Mouse (Mus musculus) myocyte (in vitro differentiated cells): Measurements from ENCODE around the gene Exoc3l. TPM values are rescaled to one million over a fixed set of nuclear protein-coding genes. Genes with fewer than 3 reads are reported as not detected.

Experiments
- H3K27me3 ChIP-seq: one replicate; pipeline ENCODE4 v1.6.1; 2011; ENCODE audit not compliant: control insufficient read depth, insufficient read depth, insufficient read length
- H3K36me3 ChIP-seq: one replicate; pipeline ENCODE4 v1.6.1; 2011; ENCODE audit not compliant: control insufficient read depth, insufficient read depth
- H3K4me2 ChIP-seq: one replicate; pipeline ENCODE4 v1.6.1; 2011; ENCODE audit warnings: low read depth, control low read depth
- H3K4me3 ChIP-seq: one replicate; pipeline ENCODE4 v1.5.1; 2011; ENCODE audit warnings: mild to moderate bottlenecking, control low read depth, moderate library complexity
- H3K79me2 ChIP-seq: one replicate; pipeline ENCODE4 v1.6.1; 2011; ENCODE audit not compliant: control insufficient read depth, insufficient read depth
- H3ac ChIP-seq: one replicate; pipeline ENCODE4 v1.6.1; 2011; ENCODE audit not compliant: control insufficient read depth, insufficient read length
- CEBPB ChIP-seq: IDR thresholded peaks from 2 replicates; pipeline ENCODE4 v1.6.1; 2011; ENCODE audit warnings: mild to moderate bottlenecking, moderate library complexity; ENCODE audit not compliant: poor library complexity, insufficient read depth, severe bottlenecking
- E2F4 ChIP-seq: IDR thresholded peaks from one replicate; pipeline ENCODE4 v1.6.1; 2011; ENCODE audit warnings: mild to moderate bottlenecking, control low read depth, moderate library complexity; ENCODE audit not compliant: insufficient read depth
- MAX ChIP-seq: IDR thresholded peaks from one replicate; pipeline ENCODE4 v1.6.1; 2011; ENCODE audit warnings: low read depth, mild to moderate bottlenecking, control low read depth
- MYOD1 ChIP-seq, 3 experiments: IDR thresholded peaks; one replicate each; pipeline ENCODE4 v1.6.1; 2011; ENCODE audit warnings: control low read depth in 2 of 3, low read depth in 2 of 3, mild to moderate bottlenecking in 2 of 3, moderate library complexity in 1 of 3; ENCODE audit not compliant: insufficient read length in 2 of 3, control insufficient read depth in 1 of 3
- MYOG ChIP-seq, 3 experiments: IDR thresholded peaks; one replicate each; pipeline ENCODE4 v1.6.1; 2011; ENCODE audit warnings: control low read depth in 2 of 3, low read depth in 2 of 3, mild to moderate bottlenecking in 2 of 3; ENCODE audit not compliant: insufficient read length in 2 of 3, control insufficient read depth in 1 of 3, insufficient read depth in 1 of 3
- POLR2A ChIP-seq: IDR thresholded peaks from one replicate; pipeline ENCODE4 v1.6.1; 2011; ENCODE audit warnings: low read depth, mild to moderate bottlenecking, control low read depth, moderate library complexity; ENCODE audit not compliant: insufficient read length
- POLR2AphosphoS2 ChIP-seq: IDR thresholded peaks from one replicate; pipeline ENCODE4 v1.6.1; 2011; ENCODE audit warnings: low read depth, control low read depth; ENCODE audit not compliant: insufficient read length
- REST ChIP-seq: IDR thresholded peaks from one replicate; pipeline ENCODE4 v1.6.1; 2011; ENCODE audit warnings: mild to moderate bottlenecking, control low read depth, moderate library complexity; ENCODE audit not compliant: insufficient read depth, insufficient read length
- SRF ChIP-seq: IDR thresholded peaks from one replicate; pipeline ENCODE4 v1.6.1; 2011; ENCODE audit warnings: low read depth; ENCODE audit not compliant: control insufficient read depth, insufficient read length
- TCF12 ChIP-seq: IDR thresholded peaks from one replicate; pipeline ENCODE4 v1.6.1; 2011; ENCODE audit warnings: mild to moderate bottlenecking, control low read depth; ENCODE audit not compliant: poor library complexity, insufficient read depth, severe bottlenecking
- TCF3 ChIP-seq: IDR thresholded peaks from one replicate; pipeline ENCODE4 v1.6.1; 2011; ENCODE audit warnings: low read depth, control low read depth; ENCODE audit not compliant: insufficient read length
- USF1 ChIP-seq: IDR thresholded peaks from one replicate; pipeline ENCODE4 v1.6.1; 2011; ENCODE audit warnings: low read depth, mild to moderate bottlenecking, control low read depth, moderate library complexity
- polyA plus RNA-seq: library from polyadenylated mRNA; unstranded; fragments of >200 nt; fragmentation: generic; extraction: Trizol; gene quantifications from one replicate; pipeline ENCODE4 v1.2.1, GENCODE M21; 2012; ENCODE audit warnings: missing spikeins

Exoc3l gene
- polyA plus RNA-seq, 1 experiment: 23.4 TPM

GRCm38 (mm10) chr8:105331931-105332330 is 36.0 kb upstream of the Exoc3l start:
- Histone ChIP-seq H3K27me3 (no peaks in the 10 kb centered on the region), H3K4me2 (no peak overlapping the region), H3K36me3 (peaks cover 46% of the 10 kb centered on the region), H3ac (no peak overlapping the region), H3K4me3 (no peak overlapping the region), H3K79me2 (peaks cover 14% of the 10 kb centered on the region)
- no peak for TF ChIP-seq USF1
- TF ChIP-seq POLR2AphosphoS2: peak; percentile 62

DNA sequence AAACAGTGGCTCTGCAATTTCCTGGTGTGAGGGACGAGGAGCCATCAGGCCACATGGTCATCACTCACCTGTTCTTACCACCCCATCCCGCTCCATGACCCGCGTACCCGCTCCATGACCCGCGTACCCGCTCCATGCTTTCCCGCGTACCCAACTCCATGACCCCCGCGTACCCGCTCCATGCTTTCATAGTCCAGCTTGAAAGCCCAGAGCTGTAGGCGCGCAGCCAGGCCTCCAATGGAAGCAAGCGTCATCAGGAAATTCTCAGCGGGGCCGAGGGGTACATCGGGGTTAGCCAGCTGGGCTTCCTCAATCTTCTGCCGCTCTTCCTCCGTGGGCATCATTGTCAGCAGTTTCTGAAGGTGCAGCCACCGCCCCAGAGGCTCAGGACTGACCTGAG is 35.6 kb upstream of the Exoc3l start:
- H3K4me3 ChIP-seq: no peak overlapping the region
- no peaks in the 10 kb centered on the region for H3K27me3 ChIP-seq
- no peak overlapping the region for H3ac ChIP-seq
- H3K4me2 ChIP-seq: no peak overlapping the region
- H3K79me2 ChIP-seq: peaks cover 18% of the 10 kb centered on the region
- peaks cover 41% of the 10 kb centered on the region for H3K36me3 ChIP-seq
- TF ChIP-seq TCF12 (no peak), POLR2A (peak; percentile 37), E2F4 (no peak), MYOG (IDR thresholded peaks at IDR 0.05; ENCODE audit: control insufficient read depth in 1 of 3, insufficient read depth in 1 of 3, insufficient read length in 2 of 3, low read depth in 2 of 3) (no peak)

GRCm38 (mm10) chr8:105330325-105330724 is 34.4 kb upstream of the Exoc3l start:
- H3K79me2 ChIP-seq: peaks cover 25% of the 10 kb centered on the region
- TF ChIP-seq POLR2A (no peak), TCF12 (no peak), TCF3 (no peak), SRF (no peak), REST (no peak)
- H3K36me3 ChIP-seq: peaks cover 31% of the 10 kb centered on the region
- no peak overlapping the region for H3K4me2 ChIP-seq
- H3K27me3 ChIP-seq: no peaks in the 10 kb centered on the region
- H3ac ChIP-seq: no peak overlapping the region
- H3K4me3 ChIP-seq: no peak overlapping the region

DNA sequence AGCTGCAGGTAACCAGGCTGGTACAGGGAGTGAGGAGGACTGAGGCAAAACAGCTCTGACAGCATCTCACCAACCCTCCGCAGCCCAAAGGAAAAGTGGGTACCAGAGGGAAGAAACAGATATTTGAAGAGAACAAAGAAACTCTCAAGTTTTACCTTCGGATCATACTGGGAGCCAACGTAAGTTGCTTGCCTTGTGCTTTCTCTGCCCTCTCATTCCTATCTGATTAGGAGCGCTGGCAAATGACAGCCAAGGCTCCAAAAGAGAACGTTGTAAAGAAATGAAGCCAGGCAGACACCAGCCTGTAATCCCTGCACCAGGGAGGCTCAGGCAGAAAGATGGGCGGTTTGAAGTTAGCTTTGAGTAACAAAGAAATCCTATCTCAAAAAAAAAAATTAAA is 31.1 kb upstream of the Exoc3l start:
- Histone ChIP-seq H3K4me3 (peak overlapping the region; percentile 79), H3K4me2 (peak overlapping the region; percentile 82), H3K36me3 (peaks cover 22% of the 10 kb centered on the region), H3K79me2 (peaks cover 37% of the 10 kb centered on the region), H3ac (peak overlapping the region; percentile 47), H3K27me3 (no peaks in the 10 kb centered on the region)
- TF ChIP-seq TCF12 (no peak), MYOD1 (IDR thresholded peaks at IDR 0.05; ENCODE audit: control insufficient read depth in 1 of 3, insufficient read length in 2 of 3, low read depth in 2 of 3) (no peak), SRF (no peak), CEBPB (no peak), MAX (no peak)

DNA sequence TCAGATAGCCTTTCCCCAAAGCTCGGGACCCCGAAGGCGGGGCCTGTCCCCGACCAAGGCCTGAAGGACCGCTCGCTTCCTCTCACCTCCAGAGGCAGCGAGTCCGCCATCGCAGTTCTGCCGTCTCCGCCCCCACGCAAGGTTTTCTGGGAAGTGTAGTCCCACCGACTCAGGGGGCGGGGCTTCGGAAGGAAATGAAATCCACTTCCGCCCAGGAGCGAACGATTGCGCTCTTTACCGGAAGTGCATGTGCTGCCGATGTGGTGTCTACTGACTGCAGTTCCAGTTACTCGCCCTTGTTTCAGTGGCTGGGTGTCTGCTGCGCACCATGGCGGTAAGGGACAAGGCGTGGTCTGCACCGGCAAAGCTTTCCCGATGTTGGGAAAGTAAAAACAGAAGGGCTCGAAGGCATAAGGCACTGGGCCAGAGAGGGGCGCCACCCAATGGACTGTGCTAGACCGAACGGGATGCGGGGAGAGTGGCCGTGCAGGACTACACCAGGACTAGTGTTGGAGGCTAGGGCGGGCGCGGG is 30.3 kb upstream of the Exoc3l start, which contains the start of the genes Lrrc29 and Tmem208:
Gene Lrrc29, minus strand, starts transcription at position 138 of the 532 bp plus-strand sequence.
Gene Tmem208, plus strand, starts transcription at position 214 of the 532 bp plus-strand sequence.
- Histone ChIP-seq H3ac (peak within 1 kb of the TSS; percentile 47), H3K79me2 (peaks cover 37% of the 10 kb centered on the region), H3K36me3 (peaks cover 20% of the 10 kb centered on the region), H3K4me3 (peak within 1 kb of the TSS; percentile 79), H3K27me3 (no peaks in the 10 kb centered on the region), H3K4me2 (peak within 1 kb of the TSS; percentile 91)
- TF ChIP-seq CEBPB (peak; percentile 29; the same call in 1 of the 2 replicates), SRF (peak; percentile 22), TCF12 (no peak), MAX (peak; percentile 35), E2F4 (no peak), POLR2AphosphoS2 (peak; percentile 99), REST (peak; percentile 51), POLR2A (peak; percentile 99), USF1 (no peak), MYOD1 (IDR thresholded peaks at IDR 0.05; ENCODE audit: control insufficient read depth in 1 of 3, insufficient read length in 2 of 3, low read depth in 2 of 3) (peak in 1 of 3 experiments; percentile 44)

DNA sequence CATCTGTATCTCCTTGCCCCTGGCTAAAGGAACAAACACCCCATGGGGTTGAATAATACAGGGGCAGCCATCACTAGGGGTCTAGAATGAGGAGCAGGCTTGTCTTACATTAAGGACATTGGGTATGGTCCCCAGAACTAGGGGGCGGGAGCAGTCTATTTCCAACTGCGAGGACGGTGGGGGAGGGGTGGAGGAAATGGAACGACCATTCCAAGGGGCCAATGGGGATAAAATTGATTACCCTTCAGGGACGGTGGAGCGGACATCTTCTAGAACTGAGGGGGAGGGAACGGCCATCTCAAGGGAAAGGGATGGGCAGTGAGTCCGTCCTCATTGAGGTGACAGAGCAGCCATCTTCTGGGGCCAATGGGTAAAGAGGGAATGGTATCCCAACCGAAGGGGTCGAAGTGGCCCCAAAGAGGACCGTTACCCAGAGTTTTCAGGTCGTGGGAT is 29.8 kb upstream of the Exoc3l start:
- Histone ChIP-seq H3K4me2 (peak overlapping the region; percentile 91), H3K27me3 (no peaks in the 10 kb centered on the region), H3K79me2 (peaks cover 37% of the 10 kb centered on the region), H3K36me3 (peaks cover 15% of the 10 kb centered on the region), H3K4me3 (peak overlapping the region; percentile 79), H3ac (peak overlapping the region; percentile 47)
- TF ChIP-seq MYOD1 (IDR thresholded peaks at IDR 0.05; ENCODE audit: control insufficient read depth in 1 of 3, insufficient read length in 2 of 3, low read depth in 2 of 3) (no peak), USF1 (no peak), MYOG (IDR thresholded peaks at IDR 0.05; ENCODE audit: control insufficient read depth in 1 of 3, insufficient read depth in 1 of 3, insufficient read length in 2 of 3, low read depth in 2 of 3) (no peak), POLR2AphosphoS2 (no peak), REST (no peak), E2F4 (no peak), TCF3 (no peak), MAX (no peak)
